Mouse (Mus musculus) liver, postnatal 0 days (tissue): ENCODE results near the gene Bri3. TPM values are rescaled to one million over a fixed set of nuclear protein-coding genes. Genes with fewer than 3 reads are reported as not detected.

ENCODE experiments used
- ATAC-seq: fragments of 200-750 bp; cut with Nextera tagmentation; 2 replicates; pipeline ENCODE4 v1.8.0; 2017; ENCODE audit warnings: mild to moderate bottlenecking, moderate library complexity
- DNase-seq: peaks from one replicate; pipeline ENCODE4 v3.0.0-alpha.2; 2016
- H3K27ac ChIP-seq: fragments of 300-500 bp; sonication (generic); 2 replicates; pipeline ENCODE4 v1.5.1; 2014; ENCODE audit warnings: antibody characterized with exemption, moderate library complexity, mild to moderate bottlenecking, low read depth
- H3K27me3 ChIP-seq: fragments of 300-500 bp; sonication (generic); 2 replicates; pipeline ENCODE4 v1.6.1; 2014; ENCODE audit warnings: low read length, control low read depth, mixed read lengths; ENCODE audit not compliant: insufficient read depth
- H3K36me3 ChIP-seq: fragments of 300-500 bp; sonication (generic); replicated peaks from 2 replicates; pipeline ENCODE4 v1.6.1; 2014; ENCODE audit warnings: mild to moderate bottlenecking, control low read depth, low read length, moderate library complexity, mixed read lengths; ENCODE audit not compliant: insufficient read depth
- H3K4me1 ChIP-seq: fragments of 300-500 bp; sonication (generic); 2 replicates; pipeline ENCODE4 v1.6.1; 2014; ENCODE audit warnings: antibody characterized with exemption, mild to moderate bottlenecking, control low read depth; ENCODE audit not compliant: insufficient read depth
- H3K4me2 ChIP-seq: fragments of 300-500 bp; sonication (generic); 2 replicates; pipeline ENCODE4 v1.6.1; 2014; ENCODE audit warnings: low read depth, mild to moderate bottlenecking, low read length, moderate library complexity, mixed read lengths
- H3K4me3 ChIP-seq: fragments of 300-500 bp; sonication (generic); 2 replicates; pipeline ENCODE4 v1.5.1; 2014; ENCODE audit warnings: low read depth, low read length
- H3K9ac ChIP-seq: fragments of 300-500 bp; sonication (generic); replicated peaks from 2 replicates; pipeline ENCODE4 v1.6.1; 2014; ENCODE audit warnings: mild to moderate bottlenecking, moderate library complexity
- H3K9me3 ChIP-seq: fragments of 300-500 bp; sonication (generic); 2 replicates; pipeline ENCODE4 v1.6.1; 2016; ENCODE audit warnings: mild to moderate bottlenecking, control low read depth, low read length, mixed read lengths
- CTCF ChIP-seq: sonication (generic); IDR thresholded peaks from 2 replicates; pipeline ENCODE4 v1.5.1; 2016; ENCODE audit warnings: antibody characterized with exemption, low read depth
- EP300 ChIP-seq: IDR thresholded peaks from 2 replicates; pipeline ENCODE4 v1.6.1; 2016; ENCODE audit warnings: antibody characterized with exemption, low read depth, mild to moderate bottlenecking
- WGBS: fragments of 180-500 bp; shearing (Covaris S2); extraction: QIAGEN DNeasy Blood & Tissue Kit; methylation state at CpG from one replicate; pipeline ENCODE4 v1.1.7; 2014; ENCODE audit not compliant: insufficient replicate concordance; 5-methylcytosine and 5-hydroxymethylcytosine counted together
- polyA plus RNA-seq: library from polyadenylated mRNA; unstranded; fragments of >200 nt; fragmentation: Nextera tagmentation; extraction: Ambion mirVana; gene quantifications from 2 replicates; pipeline ENCODE4 v1.2.1, GENCODE M21; 2015

Bri3 gene
- polyA plus RNA-seq, 1 experiment from 2014 or later: 51.1 TPM

GRCm38 (mm10) chr5:144370986-144371385 is 126.7 kb downstream of the Bri3 start:
- Histone ChIP-seq H3K9ac (no peak overlapping the region), H3K27me3 (no peaks in the 10 kb centered on the region), H3K4me1 (0 out of 2 replicates have a peak, but pooled peaks cover 3% of the 10 kb centered on the region), H3K4me3 (no peak overlapping the region), H3K27ac (peak overlapping the region; percentile 89), H3K36me3 (no peaks in the 10 kb centered on the region), H3K9me3 (no peaks in the 10 kb centered on the region), H3K4me2 (no peak overlapping the region)
- 18% methylated on average over 6 of the region's 6 CpGs for WGBS
- no peak; the same call in 1 of the 2 replicates for TF ChIP-seq EP300
- no peak for TF ChIP-seq CTCF
- ATAC-seq: peak; percentile 61
- DNase-seq: peak; percentile 49

GRCm38 (mm10) chr5:144372177-144372576 is 127.9 kb downstream of the Bri3 start:
- H3K36me3 ChIP-seq: no peaks in the 10 kb centered on the region
- ATAC-seq (peak; percentile 95), DNase-seq (peak; percentile 61)
- 0 out of 2 replicates have a peak, but pooled peaks cover 3% of the 10 kb centered on the region for H3K4me1 ChIP-seq
- no peak overlapping the region for H3K4me2 ChIP-seq
- H3K4me3 ChIP-seq: no peak overlapping the region
- H3K9me3 ChIP-seq: no peaks in the 10 kb centered on the region
- peak overlapping the region; percentile 94 for H3K27ac ChIP-seq
- WGBS: 51% methylated on average over 2 of the region's 2 CpGs
- H3K9ac ChIP-seq: no peak overlapping the region
- no peaks in the 10 kb centered on the region for H3K27me3 ChIP-seq
- TF ChIP-seq EP300: peak; percentile 86
- TF ChIP-seq CTCF: no peak

- no peak overlapping the region for H3K9ac ChIP-seq
- 0 out of 2 replicates have a peak, but pooled peaks cover 3% of the 10 kb centered on the region for H3K4me1 ChIP-seq
- H3K9me3 ChIP-seq: peaks cover 2% of the 10 kb centered on the region; the same call in 1 of the 2 replicates
- 68% methylated on average over 2 of the region's 2 CpGs for WGBS
- no peaks in the 10 kb centered on the region for H3K27me3 ChIP-seq
- ATAC-seq (no peak), DNase-seq (no peak)
- no peak overlapping the region for H3K4me3 ChIP-seq
- H3K4me2 ChIP-seq: no peak overlapping the region
- TF ChIP-seq EP300 (no peak), CTCF (no peak)
- H3K27ac ChIP-seq: peak overlapping the region; percentile 94
- H3K36me3 ChIP-seq: no peaks in the 10 kb centered on the region
These were observed 128.6 kb downstream of the Bri3 start for GRCm38 (mm10) chr5:144372885-144373284.

GRCm38 (mm10) chr5:144379431-144379830 is 135.2 kb downstream of the Bri3 start:
- Histone ChIP-seq H3K9ac (no peak overlapping the region), H3K4me1 (no peaks in the 10 kb centered on the region), H3K27me3 (no peaks in the 10 kb centered on the region), H3K27ac (no peak overlapping the region), H3K9me3 (peaks cover 2% of the 10 kb centered on the region; the same call in 1 of the 2 replicates), H3K4me3 (no peak overlapping the region), H3K4me2 (no peak overlapping the region), H3K36me3 (no peaks in the 10 kb centered on the region)
- DNase-seq: no peak
- TF ChIP-seq EP300 (no peak), CTCF (no peak)
- WGBS: 75% methylated on average over 4 of the region's 4 CpGs
- ATAC-seq: no peak

GRCm38 (mm10) chr5:144380689-144381088 is 136.5 kb downstream of the Bri3 start:
- ATAC-seq (peak; percentile 31; the same call in 1 of the 2 replicates), DNase-seq (no peak)
- H3K4me3 ChIP-seq: no peak overlapping the region
- H3K36me3 ChIP-seq: no peaks in the 10 kb centered on the region
- H3K27me3 ChIP-seq: no peaks in the 10 kb centered on the region
- peaks cover 4% of the 10 kb centered on the region for H3K9me3 ChIP-seq
- TF ChIP-seq CTCF (no peak), EP300 (no peak)
- no peak overlapping the region for H3K9ac ChIP-seq
- no peaks in the 10 kb centered on the region for H3K4me1 ChIP-seq
- no peak overlapping the region for H3K4me2 ChIP-seq
- H3K27ac ChIP-seq: no peak overlapping the region
- 73% methylated on average over 7 of the region's 7 CpGs for WGBS

- Histone ChIP-seq H3K36me3 (no peaks in the 10 kb centered on the region), H3K9ac (no peak overlapping the region), H3K4me3 (no peak overlapping the region), H3K27ac (no peak overlapping the region), H3K4me1 (no peaks in the 10 kb centered on the region), H3K4me2 (no peak overlapping the region), H3K27me3 (no peaks in the 10 kb centered on the region), H3K9me3 (peaks cover 4% of the 10 kb centered on the region)
- no peak for TF ChIP-seq EP300
- peak; percentile 50 for TF ChIP-seq CTCF
- 73% methylated on average over 3 of the region's 3 CpGs for WGBS
- no peak for ATAC-seq
- no peak for DNase-seq
These were observed 137.5 kb downstream of the Bri3 start for GRCm38 (mm10) chr5:144381782-144382181.

- 68% methylated on average over 3 of the region's 3 CpGs for WGBS
These were observed 139.7 kb downstream of the Bri3 start for GRCm38 (mm10) chr5:144383936-144384335.

More at GRCm38 (mm10) chr5:144383936-144384335, 139.7 kb downstream of the Bri3 start:
- Histone ChIP-seq H3K9me3 (peaks cover 2% of the 10 kb centered on the region; the same call in 1 of the 2 replicates), H3K4me2 (no peak overlapping the region), H3K4me1 (no peaks in the 10 kb centered on the region), H3K4me3 (no peak overlapping the region), H3K27ac (no peak overlapping the region), H3K27me3 (no peaks in the 10 kb centered on the region), H3K36me3 (no peaks in the 10 kb centered on the region), H3K9ac (no peak overlapping the region)
- DNase-seq (no peak), ATAC-seq (no peak)
- TF ChIP-seq CTCF (peak; percentile 64), EP300 (no peak)
